Mouse (Mus musculus) E14TG2a.4 (cell line): ENCODE measurements around the gene Foxn3.

Source experiments
- CTCF ChIP-seq: conservative IDR thresholded peaks from 2 replicates; pipeline ENCODE4 v1.5.1; 2014; ENCODE audit warnings: low read length
- POU5F1 ChIP-seq: IDR thresholded peaks from 2 replicates; pipeline ENCODE4 v1.6.1; 2014; ENCODE audit warnings: low read length, borderline replicate concordance

GRCm38 (mm10) chr12:99230783-99231048 is 332.7 kb downstream of the Foxn3 start:
- TF ChIP-seq CTCF (no peak), POU5F1 (no peak)
